23 mouse cellular contexts compared by ENCODE assay signal in the genomic region with DNA sequence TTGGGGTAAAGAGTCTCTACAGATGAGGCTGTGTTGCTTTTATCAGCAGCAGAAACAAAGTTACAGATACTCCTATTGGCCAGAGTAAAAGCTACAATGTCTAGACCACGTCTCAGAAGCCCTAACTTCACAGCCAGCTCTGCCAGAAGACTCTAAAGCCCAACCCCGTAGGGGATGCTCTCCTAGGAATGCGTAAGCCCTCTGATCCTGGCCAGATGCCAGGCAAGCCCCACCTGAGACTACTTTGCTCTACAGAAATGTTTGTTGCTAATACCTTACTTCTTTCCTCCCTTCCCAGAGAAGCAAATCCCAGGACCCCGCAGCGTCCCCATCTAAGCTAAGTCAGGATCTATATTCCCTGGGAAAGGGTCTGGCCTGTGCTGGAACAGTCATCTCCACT. TPM values are rescaled to one million over a fixed set of nuclear protein-coding genes. Genes with fewer than 3 reads are reported as not detected.
DNase-seq lines count a peak whose midpoint lies in the region; ATAC-seq and TF ChIP-seq lines count a peak whose summit lies in the region.
"Had no signal": no experiment of that assay in that cellular context is flagged by ENCODE, and none has a peak within 500 bp of the region (broad histone marks: within the 10 kb centered on the region; RNA-seq: fewer than 3 reads in every experiment).

No protein-coding gene starts in this region.

- no peak overlapping the region for H3K27ac ChIP-seq in lung, embryonic 14.5 days (ENCODE audit: low read depth)
- H3K27ac ChIP-seq in embryonic facial prominence, embryonic 10.5 days (replicated peaks), result 0 out of 2 replicates have a peak overlapping the region, but pooled peaks have one; percentile 10
- H3K27ac ChIP-seq: embryonic facial prominence, embryonic 12.5 days; forebrain, embryonic 12.5 days; forebrain, embryonic 15.5 days; heart, embryonic 13.5 days; hindbrain, embryonic 12.5 days; hindbrain, embryonic 15.5 days had no signal

- H3K36me3 ChIP-seq in lung, embryonic 14.5 days (ENCODE audit: insufficient read depth), result no peaks in the 10 kb centered on the region
- H3K36me3 ChIP-seq in embryonic facial prominence, embryonic 10.5 days (replicated peaks), result no peaks in the 10 kb centered on the region
- H3K36me3 ChIP-seq: embryonic facial prominence, embryonic 12.5 days; forebrain, embryonic 12.5 days; forebrain, embryonic 15.5 days; heart, embryonic 13.5 days; hindbrain, embryonic 12.5 days; hindbrain, embryonic 15.5 days had no signal

- H3K27me3 ChIP-seq in lung, embryonic 14.5 days (ENCODE audit: insufficient read depth, low read length), result peaks cover 6% of the 10 kb centered on the region; the same call in 1 of the 2 replicates
- peaks cover 79% of the 10 kb centered on the region for H3K27me3 ChIP-seq in embryonic facial prominence, embryonic 10.5 days (replicated peaks; ENCODE audit: low read depth, poor library complexity, severe bottlenecking)

- H3K9me3 ChIP-seq in lung, embryonic 14.5 days (ENCODE audit: low read depth, low read length), result no peaks in the 10 kb centered on the region
- no peaks in the 10 kb centered on the region for H3K9me3 ChIP-seq in embryonic facial prominence, embryonic 10.5 days
- H3K9me3 ChIP-seq: embryonic facial prominence, embryonic 12.5 days; forebrain, embryonic 12.5 days; forebrain, embryonic 15.5 days; heart, embryonic 13.5 days; hindbrain, embryonic 12.5 days; hindbrain, embryonic 15.5 days had no signal

- no peak for ATAC-seq in lung, embryonic 14.5 days (ENCODE audit: insufficient read depth)
- no peak for ATAC-seq in activated CD4-positive, CD25-positive, alpha-beta regulatory T cell, adult 4 months
- ATAC-seq: CD4-positive, CD25-positive, alpha-beta regulatory T cell, adult 4 months; forebrain, embryonic 15.5 days had no signal

- no peak overlapping the region for H3K9ac ChIP-seq in lung, embryonic 14.5 days
- H3K9ac ChIP-seq: embryonic facial prominence, embryonic 12.5 days; forebrain, embryonic 12.5 days; forebrain, embryonic 15.5 days; heart, embryonic 13.5 days; hindbrain, embryonic 12.5 days; hindbrain, embryonic 15.5 days had no signal

- no peak overlapping the region for H3K4me3 ChIP-seq in lung, embryonic 14.5 days (ENCODE audit: low read depth, low read length)
- no peak overlapping the region for H3K4me3 ChIP-seq in embryonic facial prominence, embryonic 10.5 days
- H3K4me3 ChIP-seq: embryonic facial prominence, embryonic 12.5 days; erythroblast, embryonic 14.5 days; forebrain, embryonic 12.5 days; forebrain, embryonic 15.5 days; heart, embryonic 13.5 days; hindbrain, embryonic 12.5 days; hindbrain, embryonic 15.5 days had no signal

- TF ChIP-seq CTCF in lung, embryonic 14.5 days (IDR thresholded peaks at IDR 0.05; ENCODE audit: low read depth), result no peak

- WGBS in lung, embryonic 14.5 days, result 33% methylated on average over 5 of the region's 5 CpGs
- 53% methylated on average over 5 of the region's 5 CpGs for WGBS in embryonic facial prominence, embryonic 10.5 days

- peak; percentile 18 for DNase-seq in lung, embryonic 14.5 days
- no peak for DNase-seq in lung, postnatal 4 days
- no peak for DNase-seq in embryonic facial prominence, embryonic 10.5 days (ENCODE audit: low spot score)
- DNase-seq in testis, postnatal 10 days (ENCODE audit: low spot score), result peak; percentile 54
- no peak for DNase-seq in spleen, postnatal 36 days (ENCODE audit: low spot score in 2 of 2)
- DNase-seq: adrenal gland, postnatal 10 days; adrenal gland, postnatal 36 days; cerebellum, adult 18-20 months; cerebellum, adult 9-10 months; cerebellum, postnatal 14 days; gastrocnemius, postnatal 25 days; heart, adult 18-20 months had no signal

- H3K4me2 ChIP-seq in lung, embryonic 14.5 days, result no peak overlapping the region
- H3K4me2 ChIP-seq: embryonic facial prominence, embryonic 12.5 days; forebrain, embryonic 12.5 days; forebrain, embryonic 15.5 days; heart, embryonic 13.5 days; hindbrain, embryonic 12.5 days; hindbrain, embryonic 15.5 days had no signal

- 0 out of 2 replicates have a peak, but pooled peaks cover 4% of the 10 kb centered on the region for H3K4me1 ChIP-seq in lung, embryonic 14.5 days (ENCODE audit: insufficient read depth)
- peaks cover 42% of the 10 kb centered on the region for H3K4me1 ChIP-seq in embryonic facial prominence, embryonic 10.5 days

RNA-seq across cellular contexts. Expression of gene Pou3f1, which starts 8.7 kb away (rescaled TPM):
- 0.11 and 0.41 TPM in 2 replicates for polyA plus RNA-seq in lung, embryonic 14.5 days (2014; fragmentation: Nextera tagmentation; extraction: Ambion mirVana)
- 1.7 and 2.5 TPM in 2 replicates for polyA plus RNA-seq in embryonic facial prominence, embryonic 10.5 days (2016; fragmentation: Nextera tagmentation; extraction: Ambion mirVana)
- not detected for polyA plus RNA-seq in activated CD4-positive, CD25-positive, alpha-beta regulatory T cell, adult 4 months (2017; shearing (Covaris generic))
- polyA plus RNA-seq: CD4-positive, CD25-positive, alpha-beta regulatory T cell, adult 4 months had no signal

RNA-seq across cellular contexts. Expression of gene 3100002H09Rik, which starts 37.3 kb away (rescaled TPM):
- polyA plus RNA-seq in lung, embryonic 14.5 days (2014; fragmentation: Nextera tagmentation; extraction: Ambion mirVana), result not detected in 2 replicates
- polyA plus RNA-seq in embryonic facial prominence, embryonic 10.5 days (2016; fragmentation: Nextera tagmentation; extraction: Ambion mirVana), result 0.24 TPM in 1 of 2 replicates, not detected in the other
- not detected for polyA plus RNA-seq in activated CD4-positive, CD25-positive, alpha-beta regulatory T cell, adult 4 months (2017; shearing (Covaris generic))
- polyA plus RNA-seq: C2C12; CD4-positive, CD25-positive, alpha-beta regulatory T cell, adult 4 months; embryonic facial prominence, embryonic 12.5 days; erythroblast, embryonic 14.5 days; gonadal fat pad, adult 2 months had no signal

RNA-seq across cellular contexts. Expression of gene Utp11, which starts 45.5 kb away (rescaled TPM):
- polyA plus RNA-seq in lung, embryonic 14.5 days (2014; fragmentation: Nextera tagmentation; extraction: Ambion mirVana), result 59.0 and 59.5 TPM in 2 replicates
- 70.8 and 78.6 TPM in 2 replicates for polyA plus RNA-seq in embryonic facial prominence, embryonic 10.5 days (2016; fragmentation: Nextera tagmentation; extraction: Ambion mirVana)
- polyA plus RNA-seq in activated CD4-positive, CD25-positive, alpha-beta regulatory T cell, adult 4 months (2017; shearing (Covaris generic)), result 10 to 100 TPM; 80.9 to 85.9 TPM

RNA-seq across cellular contexts. Expression of gene Fhl3, which starts 52.6 kb away (rescaled TPM):
- 12.8 and 13.1 TPM in 2 replicates for polyA plus RNA-seq in lung, embryonic 14.5 days (2014; fragmentation: Nextera tagmentation; extraction: Ambion mirVana)
- polyA plus RNA-seq in embryonic facial prominence, embryonic 10.5 days (2016; fragmentation: Nextera tagmentation; extraction: Ambion mirVana), result 10.8 and 15.5 TPM in 2 replicates
- 10 to 100 TPM in 1 of 2 experiments, 1 to 10 TPM in 1; 7.2 to 14.7 TPM for polyA plus RNA-seq in activated CD4-positive, CD25-positive, alpha-beta regulatory T cell, adult 4 months (2017; shearing (Covaris generic))

Comparison
In these comparisons a context has a peak if more than half of its experiments do, and no peak if none do; other contexts are left out.
1. DNase-seq: peak in lung, embryonic 14.5 days (single experiment) and testis, postnatal 10 days (single experiment); none in lung, postnatal 4 days (0 of 2), embryonic facial prominence, embryonic 10.5 days (single experiment) and spleen, postnatal 36 days (0 of 2).